Mouse (Mus musculus) MEL (cell line): ENCODE measurements around the gene Gjb6. TPM values are rescaled to one million over a fixed set of nuclear protein-coding genes. Genes with fewer than 3 reads are reported as not detected.

ENCODE experiments used
- DNase-seq: peaks from one replicate; pipeline ENCODE4 v3.0.0; 2011; ENCODE audit warnings: low read depth, low spot score
- H3K27ac ChIP-seq: 2 replicates; pipeline ENCODE4 v1.5.1; 2012; ENCODE audit warnings: low read depth, mild to moderate bottlenecking, control low read depth, low read length, moderate library complexity; ENCODE audit not compliant: control insufficient read depth
- H3K27me3 ChIP-seq, 2 experiments: fragments of 150-350 bp in 1 of 2; sonication (generic) in 1 of 2; 2 replicates each; pipeline ENCODE4 v1.6.1; 2012; ENCODE audit warnings: low read length in 2 of 2, mild to moderate bottlenecking in 2 of 2, improper control_type of control experiment in 1 of 2, moderate library complexity in 1 of 2; ENCODE audit not compliant: insufficient read depth in 2 of 2, control insufficient read depth in 1 of 2
- H3K36me3 ChIP-seq, 2 experiments: 2 replicates each; pipeline ENCODE4 v1.6.1; 2012 to 2014; ENCODE audit warnings: low read length in 2 of 2, improper control_type of control experiment in 1 of 2, inconsistent platforms in 1 of 2, mild to moderate bottlenecking in 1 of 2; ENCODE audit not compliant: insufficient read depth in 2 of 2, control insufficient read depth in 1 of 2
- H3K4me1 ChIP-seq, 2 experiments: fragments of 150-350 bp in 1 of 2; sonication (generic) in 1 of 2; 2 replicates each; pipeline ENCODE4 v1.6.1; 2012; ENCODE audit warnings: low read length in 2 of 2, improper control_type of control experiment in 1 of 2, mild to moderate bottlenecking in 1 of 2; ENCODE audit not compliant: insufficient read depth in 2 of 2, control insufficient read depth in 1 of 2
- H3K4me3 ChIP-seq, 2 experiments: fragments of 150-350 bp in 1 of 2; sonication (generic) in 1 of 2; 2 replicates each; pipeline ENCODE4 v1.5.1; 2012; ENCODE audit warnings: low read depth in 2 of 2, low read length in 2 of 2, mild to moderate bottlenecking in 2 of 2, moderate library complexity in 2 of 2, control low read depth in 1 of 2, improper control_type of control experiment in 1 of 2; ENCODE audit not compliant: control insufficient read depth in 1 of 2, insufficient read depth in 1 of 2
- H3K79me2 ChIP-seq: 2 replicates; pipeline ENCODE4 v1.6.1; 2012; ENCODE audit warnings: mild to moderate bottlenecking, low read length, moderate library complexity; ENCODE audit not compliant: control insufficient read depth, poor library complexity, insufficient read depth
- H3K9ac ChIP-seq: 2 replicates; pipeline ENCODE4 v1.6.1; 2012; ENCODE audit warnings: low read depth, mild to moderate bottlenecking, control low read depth, low read length, moderate library complexity; ENCODE audit not compliant: control insufficient read depth, poor library complexity, severe bottlenecking
- H3K9me3 ChIP-seq: fragments of 150-350 bp; sonication (generic); replicated peaks from 2 replicates; pipeline ENCODE4 v1.6.1; 2012; ENCODE audit warnings: mild to moderate bottlenecking, low read length, improper control_type of control experiment, moderate library complexity; ENCODE audit not compliant: insufficient read depth
- BHLHE40 ChIP-seq: IDR thresholded peaks from 2 replicates; pipeline ENCODE4 v1.6.1; 2012; ENCODE audit warnings: low read depth, mild to moderate bottlenecking, inconsistent platforms, low read length, improper control_type of control experiment, borderline replicate concordance
- CHD1 ChIP-seq: IDR thresholded peaks from 2 replicates; pipeline ENCODE4 v1.6.1; 2012; ENCODE audit warnings: low read depth, mild to moderate bottlenecking, inconsistent platforms, low read length, improper control_type of control experiment
- CHD2 ChIP-seq: IDR thresholded peaks from 2 replicates; pipeline ENCODE4 v1.6.1; 2011; ENCODE audit warnings: low read length, improper control_type of control experiment
- E2F4 ChIP-seq: IDR thresholded peaks from 2 replicates; pipeline ENCODE4 v1.6.1; 2011; ENCODE audit warnings: low read depth, low read length, improper control_type of control experiment, borderline replicate concordance
- ELF1 ChIP-seq: IDR thresholded peaks from 2 replicates; pipeline ENCODE4 v1.6.1; 2014; ENCODE audit warnings: low read depth, mild to moderate bottlenecking, inconsistent platforms, low read length, improper control_type of control experiment, moderate library complexity
- EP300 ChIP-seq, 2 experiments: IDR thresholded peaks; 2 replicates each; pipeline ENCODE4 v1.6.1; 2011; ENCODE audit warnings: improper control_type of control experiment in 2 of 2, low read length in 2 of 2, low read depth in 1 of 2, mild to moderate bottlenecking in 1 of 2
- GABPA ChIP-seq: IDR thresholded peaks from 2 replicates; pipeline ENCODE4 v1.6.1; 2012; ENCODE audit warnings: low read depth, mild to moderate bottlenecking, inconsistent platforms, low read length, improper control_type of control experiment, moderate library complexity
- KAT2A ChIP-seq: conservative IDR thresholded peaks from 2 replicates; pipeline ENCODE4 v1.6.1; 2012; ENCODE audit warnings: low read depth, low read length, improper control_type of control experiment, inconsistent platforms
- MAFK ChIP-seq: IDR thresholded peaks from 2 replicates; pipeline ENCODE4 v1.6.1; 2011; ENCODE audit warnings: low read depth, mild to moderate bottlenecking, low read length, improper control_type of control experiment, borderline replicate concordance
- MAX ChIP-seq: IDR thresholded peaks from 2 replicates; pipeline ENCODE4 v1.6.1; 2011; ENCODE audit warnings: low read length, improper control_type of control experiment
- MAZ ChIP-seq: IDR thresholded peaks from 2 replicates; pipeline ENCODE4 v1.6.1; 2012; ENCODE audit warnings: low read depth, mild to moderate bottlenecking, inconsistent platforms, low read length, improper control_type of control experiment
- MYB ChIP-seq: IDR thresholded peaks from 2 replicates; pipeline ENCODE4 v1.6.1; 2011; ENCODE audit warnings: mild to moderate bottlenecking, low read depth, low read length, improper control_type of control experiment
- NELFE ChIP-seq: IDR thresholded peaks from 2 replicates; pipeline ENCODE4 v1.6.1; 2011; ENCODE audit warnings: low read depth, low read length, improper control_type of control experiment
- POLR2AphosphoS2 ChIP-seq: IDR thresholded peaks from 2 replicates; pipeline ENCODE4 v1.6.1; 2011; ENCODE audit warnings: low read length, improper control_type of control experiment
- POLR2AphosphoS5 ChIP-seq: IDR thresholded peaks from 2 replicates; pipeline ENCODE4 v1.6.1; 2012; ENCODE audit warnings: low read depth, borderline replicate concordance, mild to moderate bottlenecking, inconsistent platforms, low read length, moderate library complexity, mixed read lengths
- RAD21 ChIP-seq: IDR thresholded peaks from 2 replicates; pipeline ENCODE4 v1.6.1; 2011; ENCODE audit warnings: mild to moderate bottlenecking, low read depth, low read length, improper control_type of control experiment
- SIN3A ChIP-seq: IDR thresholded peaks from 2 replicates; pipeline ENCODE4 v1.6.1; 2012; ENCODE audit warnings: low read length, improper control_type of control experiment, inconsistent platforms
- TAL1 ChIP-seq: IDR thresholded peaks from 2 replicates; pipeline ENCODE4 v1.6.1; 2012; ENCODE audit warnings: mild to moderate bottlenecking, inconsistent platforms, low read length, moderate library complexity, mixed read lengths
- TBP ChIP-seq: IDR thresholded peaks from 2 replicates; pipeline ENCODE4 v1.8.0; 2011; ENCODE audit warnings: low read depth, low read length, improper control_type of control experiment
- TCF12 ChIP-seq: IDR thresholded peaks from 2 replicates; pipeline ENCODE4 v1.6.1; 2014; ENCODE audit warnings: low read depth, mild to moderate bottlenecking, inconsistent platforms, low read length, improper control_type of control experiment, moderate library complexity
- UBTF ChIP-seq: IDR thresholded peaks from 2 replicates; pipeline ENCODE4 v1.6.1; 2012; ENCODE audit warnings: low read depth, mild to moderate bottlenecking, inconsistent platforms, low read length, improper control_type of control experiment, moderate library complexity, borderline replicate concordance; ENCODE audit not compliant: insufficient read depth
- USF2 ChIP-seq, 2 experiments: IDR thresholded peaks; 2 replicates each; pipeline ENCODE4 v1.6.1; 2011 to 2012; ENCODE audit warnings: improper control_type of control experiment in 2 of 2, low read length in 2 of 2, borderline replicate concordance in 1 of 2, inconsistent platforms in 1 of 2, low read depth in 1 of 2, mild to moderate bottlenecking in 1 of 2; ENCODE audit not compliant: insufficient read depth in 1 of 2
- ZC3H11A ChIP-seq: IDR thresholded peaks from 2 replicates; pipeline ENCODE4 v1.6.1; 2012; ENCODE audit warnings: low read depth, mild to moderate bottlenecking, inconsistent platforms, low read length, improper control_type of control experiment
- ZMIZ1 ChIP-seq: IDR thresholded peaks from 2 replicates; pipeline ENCODE4 v1.6.1; 2012; ENCODE audit warnings: low read depth, mild to moderate bottlenecking, inconsistent platforms, low read length, improper control_type of control experiment, moderate library complexity
- ZNF384 ChIP-seq: IDR thresholded peaks from 2 replicates; pipeline ENCODE4 v1.6.1; 2012; ENCODE audit warnings: low read depth, mild to moderate bottlenecking, inconsistent platforms, low read length, improper control_type of control experiment
- polyA plus RNA-seq, 2 experiments: library from polyadenylated mRNA; stranded (reverse) in 1 of 2; unstranded in 1 of 2; fragments of >175 nt in 1 of 2; fragments of >200 nt in 1 of 2; gene quantifications; 2 replicates each; pipeline versions ENCODE4 v1.2.1 to v1.2.4; 2012; ENCODE audit warnings: low replicate concordance in 2 of 2, low read depth in 1 of 2; ENCODE audit not compliant: insufficient read length in 2 of 2, insufficient read depth in 1 of 2, missing spikeins in 1 of 2
- total RNA-seq: library from RNA; depleted of rRNA; stranded (reverse); fragments of 300-350 nt; gene quantifications from 2 replicates; pipeline ENCODE4 v1.2.3, GENCODE M21; 2012

Gene Gjb6
- total and polyA plus RNA-seq, 3 experiments = not detected

DNA sequence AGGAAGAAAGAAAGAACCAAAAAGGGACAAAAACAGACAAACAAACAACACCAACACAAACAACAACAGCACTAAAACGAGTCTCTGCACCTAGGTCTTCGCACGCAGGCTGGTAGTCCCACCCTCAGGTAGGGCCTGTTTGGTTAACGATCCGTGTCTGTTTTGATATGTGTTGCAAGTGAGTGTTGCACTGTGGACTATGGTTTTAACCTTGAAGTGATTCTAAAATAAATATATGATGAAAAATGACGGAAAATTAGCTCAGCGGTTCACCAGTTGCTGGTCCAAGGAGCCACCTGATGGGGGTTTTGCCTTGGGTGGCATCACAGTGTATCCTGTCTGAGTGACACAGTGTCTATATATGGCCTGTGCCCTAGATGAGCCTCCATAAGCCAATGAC, 31.8 kb downstream of the Gjb6 start:
- H3K36me3 ChIP-seq = no peaks in the 10 kb centered on the region
- no peaks in the 10 kb centered on the region for H3K79me2 ChIP-seq
- H3K27me3 ChIP-seq = peaks cover 0 to 1% of the 10 kb centered on the region in 2 experiments; a peak in 2 of 4 replicates
- H3K4me1 ChIP-seq = peaks cover 0 to 4% of the 10 kb centered on the region in 2 experiments; a peak in 1 of 4 replicates
- no peak overlapping the region for H3K4me3 ChIP-seq
- TF ChIP-seq UBTF (no peak), EP300 (IDR thresholded peaks at IDR 0.05; ENCODE audit: low read depth in 1 of 2, low read length in 2 of 2) (no peak), TBP (no peak), MAX (no peak), NELFE (no peak), TAL1 (no peak), KAT2A (no peak), ZNF384 (no peak), POLR2AphosphoS5 (no peak), POLR2AphosphoS2 (no peak), USF2 (IDR thresholded peaks at IDR 0.05; ENCODE audit: borderline replicate concordance in 1 of 2, insufficient read depth in 1 of 2, low read depth in 1 of 2, low read length in 2 of 2) (no peak), CHD2 (no peak), CHD1 (no peak), BHLHE40 (no peak), MYB (no peak), E2F4 (no peak), ZMIZ1 (no peak), ZC3H11A (no peak), SIN3A (no peak)
- TF ChIP-seq, all 39 proteins: peak for 0
- no peaks in the 10 kb centered on the region for H3K9me3 ChIP-seq
- no peak for DNase-seq
- no peak overlapping the region for H3K27ac ChIP-seq
- no peak overlapping the region for H3K9ac ChIP-seq

- Histone ChIP-seq H3K4me1 (peaks cover 0 to 4% of the 10 kb centered on the region in 2 experiments; a peak in 1 of 4 replicates), H3K9ac (no peak overlapping the region), H3K79me2 (no peaks in the 10 kb centered on the region), H3K9me3 (no peaks in the 10 kb centered on the region), H3K4me3 (no peak overlapping the region), H3K27me3 (peaks cover 0 to 6% of the 10 kb centered on the region in 2 experiments; a peak in 3 of 4 replicates), H3K36me3 (no peaks in the 10 kb centered on the region), H3K27ac (no peak overlapping the region)
- TF ChIP-seq BHLHE40 = no peak
- no peak for TF ChIP-seq MAFK
- TF ChIP-seq ZC3H11A = no peak
- TF ChIP-seq RAD21 = no peak
- no peak for TF ChIP-seq MYB
- TF ChIP-seq GABPA = no peak
- no peak for TF ChIP-seq MAZ
- no peak for TF ChIP-seq POLR2AphosphoS5
- TF ChIP-seq ELF1 = no peak
- TF ChIP-seq ZMIZ1 = no peak
- no peak for TF ChIP-seq TCF12
- no peak for TF ChIP-seq ZNF384
- DNase-seq = no peak
Observed at GRCm38 (mm10) chr14:57095855-57096254, 37.6 kb downstream of the Gjb6 start.
